Mouse (Mus musculus) hindbrain, embryonic 10.5 days (tissue): ENCODE measurements at regions not wholly inside any gene's neighbourhood (a gene's known extent, or its start where the extent isn't known, plus 50 kb on each side); places are given as distances from the start of the nearest gene placed in this dataset.
A peak's percentile ranks its signal among the peaks of the same experiment; 100 is the strongest.

Experiments used
- DNase-seq: peaks from one replicate; pipeline ENCODE4 v3.0.0-alpha.2; 2017; ENCODE audit warnings: low spot score
- H3K27ac ChIP-seq: fragments of 300-500 bp; sonication (generic); 2 replicates; pipeline ENCODE4 v1.5.1; 2016; ENCODE audit warnings: mild to moderate bottlenecking, moderate library complexity
- H3K27me3 ChIP-seq: fragments of 300-500 bp; sonication (generic); 2 replicates; pipeline ENCODE4 v1.6.1; 2016; ENCODE audit warnings: mild to moderate bottlenecking; ENCODE audit not compliant: poor library complexity, insufficient read depth, severe bottlenecking
- H3K36me3 ChIP-seq: fragments of 300-500 bp; sonication (generic); 2 replicates; pipeline ENCODE4 v1.6.1; 2016; ENCODE audit warnings: mild to moderate bottlenecking, moderate library complexity
- H3K4me1 ChIP-seq: fragments of 300-500 bp; sonication (generic); replicated peaks from 2 replicates; pipeline ENCODE4 v1.6.1; 2016; ENCODE audit warnings: mild to moderate bottlenecking
- H3K4me3 ChIP-seq: fragments of 300-500 bp; sonication (generic); 2 replicates; pipeline ENCODE4 v1.5.1; 2016; ENCODE audit warnings: mild to moderate bottlenecking, moderate library complexity
- H3K9me3 ChIP-seq: fragments of 300-500 bp; sonication (generic); 2 replicates; pipeline ENCODE4 v1.6.1; 2016; ENCODE audit warnings: mild to moderate bottlenecking, moderate library complexity
- WGBS: fragments of 180-500 bp; shearing (Covaris S2); methylation state at CpG from one replicate; pipeline ENCODE4 v1.1.7; 2016; 5-methylcytosine and 5-hydroxymethylcytosine counted together

GRCm38 (mm10) chr1:185681610-185682457 lies 227.2 kb downstream of the Slc30a10 start:
- Histone ChIP-seq H3K27ac (peak overlapping the region; percentile 19), H3K4me1 (peaks cover 7% of the 10 kb centered on the region; the same call in 1 of the 2 replicates)
- WGBS: 41% methylated on average over 21 of the region's 21 CpGs

DNA sequence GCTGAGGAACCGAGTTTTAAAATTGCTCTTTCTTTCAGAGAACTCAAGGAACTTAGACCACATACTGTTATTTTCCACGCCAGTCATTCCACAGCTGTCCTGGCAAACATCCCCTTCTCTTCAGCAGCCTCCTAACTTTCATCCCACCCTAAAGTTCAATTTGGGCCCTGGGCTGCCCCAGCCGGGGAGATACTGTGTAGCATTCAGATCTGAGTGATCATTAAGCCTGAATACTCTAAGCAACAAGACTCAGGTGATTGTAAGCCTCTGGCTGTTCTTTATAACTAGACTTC lies 227.8 kb downstream of the Slc30a10 start:
- H3K9me3 ChIP-seq: no peaks in the 10 kb centered on the region
- WGBS: 68% methylated on average over 3 of the region's 3 CpGs
- peak overlapping the region; percentile 19 for H3K27ac ChIP-seq
- no peaks in the 10 kb centered on the region for H3K36me3 ChIP-seq
- no peak overlapping the region for H3K4me3 ChIP-seq
- peaks cover 7% of the 10 kb centered on the region; the same call in 1 of the 2 replicates for H3K4me1 ChIP-seq
- DNase-seq: no peak
- H3K27me3 ChIP-seq: no peaks in the 10 kb centered on the region

More at GRCm38 (mm10) chr1:185681610-185682457, 227.2 kb downstream of the Slc30a10 start:
- H3K9me3 ChIP-seq: no peaks in the 10 kb centered on the region
- H3K36me3 ChIP-seq: no peaks in the 10 kb centered on the region
- H3K27me3 ChIP-seq: no peaks in the 10 kb centered on the region
- no peak overlapping the region for H3K4me3 ChIP-seq
- DNase-seq: peak; percentile 82

DNA sequence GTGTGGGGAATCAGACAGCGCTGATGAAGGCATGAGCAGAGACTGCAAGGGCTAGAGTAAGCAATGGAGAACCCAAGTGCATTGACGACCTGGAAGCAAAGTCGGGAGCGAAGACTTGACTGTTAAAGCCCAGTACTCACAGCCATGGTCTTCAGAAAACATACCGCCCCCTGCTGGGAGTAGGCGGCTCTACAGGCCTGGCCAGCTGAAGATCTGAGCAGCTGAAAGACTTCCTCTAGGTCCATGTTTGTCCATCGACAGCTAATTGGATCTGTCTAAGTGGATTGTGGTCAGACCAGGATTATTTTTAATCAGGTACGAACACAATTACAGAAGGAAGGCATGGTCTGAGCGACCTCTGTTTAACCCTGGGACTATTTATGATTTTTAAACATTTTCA lies 230.0 kb downstream of the Slc30a10 start:
- Histone ChIP-seq H3K36me3 (no peaks in the 10 kb centered on the region), H3K4me3 (no peak overlapping the region), H3K4me1 (peaks cover 7% of the 10 kb centered on the region; the same call in 1 of the 2 replicates), H3K9me3 (no peaks in the 10 kb centered on the region), H3K27me3 (no peaks in the 10 kb centered on the region), H3K27ac (no peak overlapping the region)
- 73% methylated on average over 9 of the region's 9 CpGs for WGBS
- DNase-seq: peak; percentile 30

- no peaks in the 10 kb centered on the region for H3K9me3 ChIP-seq
- no peaks in the 10 kb centered on the region for H3K27me3 ChIP-seq
- WGBS: 90% methylated on average over 10 of the region's 10 CpGs
- H3K36me3 ChIP-seq: no peaks in the 10 kb centered on the region
- DNase-seq: no peak
- no peak overlapping the region for H3K4me3 ChIP-seq
- H3K4me1 ChIP-seq: no peaks in the 10 kb centered on the region
- H3K27ac ChIP-seq: no peak overlapping the region
These were observed 233.9 kb downstream of the Slc30a10 start for GRCm38 (mm10) chr1:185688506-185688905.

GRCm38 (mm10) chr1:185695394-185695793 lies 240.7 kb downstream of the Slc30a10 start:
- WGBS: 88% methylated on average over 2 of the region's 2 CpGs
- H3K36me3 ChIP-seq: no peaks in the 10 kb centered on the region
- H3K4me3 ChIP-seq: no peak overlapping the region
- no peak overlapping the region for H3K27ac ChIP-seq
- no peaks in the 10 kb centered on the region for H3K27me3 ChIP-seq
- DNase-seq: no peak
- H3K9me3 ChIP-seq: no peaks in the 10 kb centered on the region
- H3K4me1 ChIP-seq: no peaks in the 10 kb centered on the region

DNA sequence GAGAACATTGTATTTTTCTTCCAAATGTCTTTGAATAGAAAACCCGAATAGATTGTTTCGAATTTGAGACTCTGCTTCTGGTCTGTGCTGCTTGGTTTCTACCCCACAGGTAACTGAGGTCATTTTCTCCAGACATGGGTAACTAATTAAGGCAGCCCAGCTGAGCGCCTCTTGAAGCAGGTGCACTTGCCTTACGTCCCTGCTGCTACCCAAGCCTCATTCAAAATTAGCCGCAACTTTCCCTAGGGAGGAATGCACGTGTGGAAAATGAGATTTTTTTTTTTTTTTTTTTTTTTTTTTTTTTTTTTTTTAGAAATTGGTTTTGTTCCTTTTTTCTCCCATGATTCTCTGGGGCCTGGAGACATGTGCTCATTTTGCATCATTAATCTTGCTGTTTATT lies 245.1 kb downstream of the Slc30a10 start:
- no peak for DNase-seq
- Histone ChIP-seq H3K27ac (no peak overlapping the region), H3K36me3 (no peaks in the 10 kb centered on the region), H3K4me1 (no peaks in the 10 kb centered on the region), H3K9me3 (no peaks in the 10 kb centered on the region), H3K4me3 (no peak overlapping the region), H3K27me3 (no peaks in the 10 kb centered on the region)
- WGBS: 85% methylated on average over 6 of the region's 6 CpGs

- no peak overlapping the region for H3K4me3 ChIP-seq
- no peak overlapping the region for H3K27ac ChIP-seq
- H3K4me1 ChIP-seq: 0 out of 2 replicates have a peak, but pooled peaks cover 7% of the 10 kb centered on the region
- no peaks in the 10 kb centered on the region for H3K27me3 ChIP-seq
- WGBS: 78% methylated on average over 2 of the region's 2 CpGs
- H3K36me3 ChIP-seq: no peaks in the 10 kb centered on the region
- no peaks in the 10 kb centered on the region for H3K9me3 ChIP-seq
- no peak for DNase-seq
These were observed 271.7 kb downstream of the Slc30a10 start for GRCm38 (mm10) chr1:185726324-185726723.

DNA sequence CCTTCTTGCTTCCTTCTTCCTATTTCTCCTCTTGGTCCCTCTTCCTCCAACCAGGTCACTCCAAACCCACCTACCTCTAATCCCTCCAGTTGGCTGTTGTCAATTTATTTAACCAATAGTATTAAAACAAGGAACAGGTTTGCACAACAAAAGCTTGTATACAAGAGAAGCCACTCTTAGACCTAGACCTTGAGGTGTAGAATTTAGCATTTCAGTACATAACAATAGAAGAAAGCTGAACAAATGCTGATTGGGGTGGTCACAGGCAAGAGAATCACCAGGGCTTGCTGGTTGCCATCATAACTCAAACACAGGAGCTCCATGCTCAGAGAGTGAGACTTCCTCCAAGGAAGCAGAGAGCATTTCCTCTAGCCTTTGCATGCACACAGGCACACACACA lies 272.2 kb downstream of the Slc30a10 start:
- DNase-seq: no peak
- H3K36me3 ChIP-seq: no peaks in the 10 kb centered on the region
- no peak overlapping the region for H3K4me3 ChIP-seq
- no peak overlapping the region for H3K27ac ChIP-seq
- H3K4me1 ChIP-seq: 0 out of 2 replicates have a peak, but pooled peaks cover 7% of the 10 kb centered on the region
- H3K9me3 ChIP-seq: no peaks in the 10 kb centered on the region
- no peaks in the 10 kb centered on the region for H3K27me3 ChIP-seq

DNA sequence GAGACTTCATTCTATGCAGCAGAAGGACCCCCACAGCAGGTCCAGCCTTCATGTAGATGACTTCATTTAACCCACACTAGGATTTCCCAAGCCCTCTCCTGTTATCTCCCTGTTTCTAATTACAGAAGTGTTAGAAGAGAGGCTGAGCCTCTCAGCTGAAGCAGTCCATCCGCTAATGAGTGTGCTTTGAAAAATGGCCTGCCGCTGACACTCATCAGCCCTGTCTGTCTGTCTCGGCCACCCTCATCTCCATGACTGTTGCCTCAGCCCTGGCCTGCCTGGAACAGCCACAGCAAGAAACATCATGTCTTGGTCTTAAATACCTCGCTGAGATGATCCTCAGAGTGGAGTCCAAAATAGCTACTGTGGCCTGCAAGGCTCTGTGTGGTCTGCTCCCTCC lies 273.1 kb downstream of the Slc30a10 start:
- no peaks in the 10 kb centered on the region for H3K36me3 ChIP-seq
- 0 out of 2 replicates have a peak, but pooled peaks cover 7% of the 10 kb centered on the region for H3K4me1 ChIP-seq
- WGBS: 66% methylated on average over 4 of the region's 4 CpGs
- no peaks in the 10 kb centered on the region for H3K27me3 ChIP-seq
- no peak overlapping the region for H3K27ac ChIP-seq
- H3K4me3 ChIP-seq: no peak overlapping the region
- DNase-seq: no peak
- no peaks in the 10 kb centered on the region for H3K9me3 ChIP-seq

- Histone ChIP-seq H3K4me3 (no peak overlapping the region), H3K27me3 (no peaks in the 10 kb centered on the region), H3K36me3 (no peaks in the 10 kb centered on the region), H3K9me3 (no peaks in the 10 kb centered on the region), H3K27ac (no peak overlapping the region; the same call in 1 of the 2 replicates), H3K4me1 (0 out of 2 replicates have a peak, but pooled peaks cover 7% of the 10 kb centered on the region)
- WGBS: 71% methylated on average over 3 of the region's 3 CpGs
- no peak for DNase-seq
These were observed 273.8 kb downstream of the Slc30a10 start for GRCm38 (mm10) chr1:185728406-185728805.

- H3K27me3 ChIP-seq: no peaks in the 10 kb centered on the region
- no peaks in the 10 kb centered on the region for H3K36me3 ChIP-seq
- H3K4me3 ChIP-seq: no peak overlapping the region
- no peak overlapping the region for H3K27ac ChIP-seq
- H3K4me1 ChIP-seq: 0 out of 2 replicates have a peak, but pooled peaks cover 7% of the 10 kb centered on the region
- WGBS: 72% methylated on average over 9 of the region's 9 CpGs
- H3K9me3 ChIP-seq: no peaks in the 10 kb centered on the region
- DNase-seq: no peak
These were observed 276.4 kb downstream of the Slc30a10 start for GRCm38 (mm10) chr1:185731062-185731461.

GRCm38 (mm10) chr1:185736773-185737172 lies 282.1 kb downstream of the Slc30a10 start:
- DNase-seq: no peak
- Histone ChIP-seq H3K4me3 (no peak overlapping the region), H3K9me3 (no peaks in the 10 kb centered on the region), H3K36me3 (no peaks in the 10 kb centered on the region), H3K27ac (no peak overlapping the region), H3K27me3 (no peaks in the 10 kb centered on the region), H3K4me1 (peaks cover 8% of the 10 kb centered on the region; the same call in 1 of the 2 replicates)
- WGBS: 77% methylated on average over 2 of the region's 2 CpGs

DNA sequence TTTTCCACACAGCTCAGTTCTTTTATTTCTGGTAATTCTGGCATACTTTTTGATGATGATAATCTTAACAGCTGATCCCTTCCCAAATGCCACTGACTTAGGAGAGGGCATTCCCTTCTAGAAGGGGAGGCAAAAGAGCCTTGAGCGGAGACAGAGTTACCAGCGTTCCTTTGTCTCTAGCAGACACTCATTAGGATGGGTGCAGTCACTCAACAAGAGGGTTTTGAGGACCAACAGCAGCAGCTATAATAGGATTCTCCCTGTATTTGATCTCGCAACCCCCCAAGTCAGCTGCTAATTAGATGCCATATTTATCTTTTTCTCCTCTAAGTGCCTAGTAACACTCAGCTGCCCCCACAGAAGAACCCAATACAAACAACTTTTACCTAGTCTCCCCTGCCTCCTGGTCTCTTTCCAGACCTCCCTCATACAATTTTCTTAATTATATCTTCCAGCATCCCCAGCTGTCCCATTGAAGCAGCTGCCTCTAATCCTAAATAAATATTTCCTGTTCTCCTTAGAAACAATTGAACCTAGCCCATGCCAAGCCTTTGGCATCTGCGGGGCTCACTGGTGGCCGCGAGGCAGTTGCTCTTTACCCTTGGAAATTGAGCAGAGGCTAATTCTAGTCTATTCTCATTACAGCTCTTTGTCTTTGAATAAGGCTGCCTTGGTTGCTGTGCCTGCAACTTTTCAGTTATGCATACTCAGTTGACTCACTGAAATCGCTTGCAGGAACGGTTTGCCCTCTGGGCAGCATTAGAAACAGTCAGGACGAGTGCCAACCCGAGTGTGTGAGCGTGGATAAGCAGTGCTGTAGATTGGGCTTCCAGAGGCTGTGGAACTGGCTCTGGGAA lies 286.6 kb downstream of the Slc30a10 start:
- Histone ChIP-seq H3K27me3 (no peaks in the 10 kb centered on the region), H3K4me1 (peaks cover 8% of the 10 kb centered on the region; the same call in 1 of the 2 replicates), H3K4me3 (no peak overlapping the region), H3K27ac (peak overlapping the region; percentile 8; the same call in 1 of the 2 replicates), H3K9me3 (no peaks in the 10 kb centered on the region), H3K36me3 (no peaks in the 10 kb centered on the region)
- 64% methylated on average over 11 of the region's 11 CpGs for WGBS
- DNase-seq: no peak
